Mouse (Mus musculus): ENCODE measurements at regions not wholly inside any gene's neighbourhood (a gene's known extent, or its start where the extent isn't known, plus 50 kb on each side); places are given as distances from the start of the nearest gene placed in this dataset.

- WGBS: 78% methylated on average over 5 of the region's 5 CpGs
These were observed 153.8 kb upstream of the Kcnh8 start for GRCm38 (mm10) chr17:52448701-52449100.

GRCm38 (mm10) chr17:52459303-52459996, 143.1 kb upstream of the Kcnh8 start:
- Histone ChIP-seq H3K4me1 (replicated peaks; ENCODE audit: control insufficient read depth, insufficient read depth, low read length) (peaks cover 16% of the 10 kb centered on the region), H3K36me3 (ENCODE audit: control insufficient read depth, insufficient read depth) (no peaks in the 10 kb centered on the region), H3K4me2 (ENCODE audit: low read length) (peak overlapping the region; percentile 31; the same call in 1 of the 2 replicates), H3K27ac (ENCODE audit: low read length) (no peak overlapping the region; the same call in 1 of the 2 replicates), H3K9me3 (ENCODE audit: control insufficient read depth, low read length) (no peaks in the 10 kb centered on the region), H3K4me3 (replicated peaks; ENCODE audit: low read length) (no peak overlapping the region), H3K9ac (replicated peaks; ENCODE audit: low read depth, low read length) (no peak overlapping the region), H3K27me3 (replicated peaks; ENCODE audit: control insufficient read depth, insufficient read depth, low read length) (no peaks in the 10 kb centered on the region)
- 28% methylated on average over 10 of the region's 10 CpGs for WGBS
- peak; percentile 38 for ATAC-seq

More at GRCm38 (mm10) chr17:52448701-52449100, 153.8 kb upstream of the Kcnh8 start:
- Histone ChIP-seq H3K4me3 (replicated peaks; ENCODE audit: low read length) (no peak overlapping the region), H3K9ac (replicated peaks; ENCODE audit: low read depth, low read length) (no peak overlapping the region), H3K4me1 (replicated peaks; ENCODE audit: control insufficient read depth, insufficient read depth, low read length) (no peaks in the 10 kb centered on the region), H3K9me3 (ENCODE audit: control insufficient read depth, low read length) (no peaks in the 10 kb centered on the region), H3K4me2 (ENCODE audit: low read length) (no peak overlapping the region), H3K27me3 (replicated peaks; ENCODE audit: control insufficient read depth, insufficient read depth, low read length) (no peaks in the 10 kb centered on the region), H3K27ac (ENCODE audit: low read length) (no peak overlapping the region), H3K36me3 (ENCODE audit: control insufficient read depth, insufficient read depth) (no peaks in the 10 kb centered on the region)
- ATAC-seq: no peak

- Histone ChIP-seq H3K27me3 (replicated peaks; ENCODE audit: control insufficient read depth, insufficient read depth, low read length) (no peaks in the 10 kb centered on the region), H3K27ac (ENCODE audit: low read length) (no peak overlapping the region), H3K4me2 (ENCODE audit: low read length) (no peak overlapping the region), H3K36me3 (ENCODE audit: control insufficient read depth, insufficient read depth) (no peaks in the 10 kb centered on the region), H3K9me3 (ENCODE audit: control insufficient read depth, low read length) (no peaks in the 10 kb centered on the region), H3K4me1 (replicated peaks; ENCODE audit: control insufficient read depth, insufficient read depth, low read length) (peaks cover 16% of the 10 kb centered on the region), H3K9ac (replicated peaks; ENCODE audit: low read depth, low read length) (no peak overlapping the region), H3K4me3 (replicated peaks; ENCODE audit: low read length) (no peak overlapping the region)
- ATAC-seq: peak; percentile 32
- WGBS: 15% methylated on average over 5 of the region's 5 CpGs
These were observed 142.5 kb upstream of the Kcnh8 start for GRCm38 (mm10) chr17:52459997-52460387.

- no peak overlapping the region for H3K4me3 ChIP-seq (replicated peaks; ENCODE audit: low read length)
- no peaks in the 10 kb centered on the region for H3K27me3 ChIP-seq (replicated peaks; ENCODE audit: control insufficient read depth, insufficient read depth, low read length)
- H3K4me2 ChIP-seq (ENCODE audit: low read length): peak overlapping the region; percentile 2
- peaks cover 16% of the 10 kb centered on the region for H3K4me1 ChIP-seq (replicated peaks; ENCODE audit: control insufficient read depth, insufficient read depth, low read length)
- H3K9me3 ChIP-seq (ENCODE audit: control insufficient read depth, low read length): no peaks in the 10 kb centered on the region
- WGBS: 29% methylated on average over 11 of the region's 11 CpGs
- peak; percentile 57; the same call in 1 of the 2 replicates for ATAC-seq
- H3K9ac ChIP-seq (replicated peaks; ENCODE audit: low read depth, low read length): 0 out of 2 replicates have a peak overlapping the region, but pooled peaks have one; percentile 26
- H3K27ac ChIP-seq (ENCODE audit: low read length): peak overlapping the region; percentile 53
- H3K36me3 ChIP-seq (ENCODE audit: control insufficient read depth, insufficient read depth): no peaks in the 10 kb centered on the region
These were observed 141.2 kb upstream of the Kcnh8 start for GRCm38 (mm10) chr17:52461264-52461663.

GRCm38 (mm10) chr17:52461709-52462141, 140.8 kb upstream of the Kcnh8 start:
- H3K4me1 ChIP-seq (replicated peaks; ENCODE audit: control insufficient read depth, insufficient read depth, low read length): peaks cover 16% of the 10 kb centered on the region
- H3K9me3 ChIP-seq (ENCODE audit: control insufficient read depth, low read length): no peaks in the 10 kb centered on the region
- H3K36me3 ChIP-seq (ENCODE audit: control insufficient read depth, insufficient read depth): no peaks in the 10 kb centered on the region
- ATAC-seq: peak; percentile 54
- no peaks in the 10 kb centered on the region for H3K27me3 ChIP-seq (replicated peaks; ENCODE audit: control insufficient read depth, insufficient read depth, low read length)
- no peak overlapping the region for H3K4me3 ChIP-seq (replicated peaks; ENCODE audit: low read length)
- H3K9ac ChIP-seq (replicated peaks; ENCODE audit: low read depth, low read length): no peak overlapping the region
- peak overlapping the region; percentile 2; the same call in 1 of the 2 replicates for H3K4me2 ChIP-seq (ENCODE audit: low read length)
- H3K27ac ChIP-seq (ENCODE audit: low read length): no peak overlapping the region
- WGBS: 16% methylated on average over 6 of the region's 6 CpGs

- Histone ChIP-seq H3K36me3 (ENCODE audit: control insufficient read depth, insufficient read depth) (no peaks in the 10 kb centered on the region), H3K27ac (ENCODE audit: low read length) (no peak overlapping the region), H3K4me3 (replicated peaks; ENCODE audit: low read length) (no peak overlapping the region), H3K9ac (replicated peaks; ENCODE audit: low read depth, low read length) (no peak overlapping the region), H3K27me3 (replicated peaks; ENCODE audit: control insufficient read depth, insufficient read depth, low read length) (no peaks in the 10 kb centered on the region), H3K4me1 (replicated peaks; ENCODE audit: control insufficient read depth, insufficient read depth, low read length) (peaks cover 16% of the 10 kb centered on the region), H3K9me3 (ENCODE audit: control insufficient read depth, low read length) (no peaks in the 10 kb centered on the region), H3K4me2 (ENCODE audit: low read length) (no peak overlapping the region)
- WGBS: 76% methylated on average over 9 of the region's 9 CpGs
- ATAC-seq: no peak
These were observed 140.1 kb upstream of the Kcnh8 start for GRCm38 (mm10) chr17:52462361-52462760.

- Histone ChIP-seq H3K36me3 (ENCODE audit: control insufficient read depth, insufficient read depth) (no peaks in the 10 kb centered on the region), H3K4me2 (ENCODE audit: low read length) (no peak overlapping the region), H3K4me3 (replicated peaks; ENCODE audit: low read length) (no peak overlapping the region), H3K9ac (replicated peaks; ENCODE audit: low read depth, low read length) (no peak overlapping the region), H3K9me3 (ENCODE audit: control insufficient read depth, low read length) (no peaks in the 10 kb centered on the region), H3K27me3 (replicated peaks; ENCODE audit: control insufficient read depth, insufficient read depth, low read length) (no peaks in the 10 kb centered on the region), H3K27ac (ENCODE audit: low read length) (no peak overlapping the region), H3K4me1 (replicated peaks; ENCODE audit: control insufficient read depth, insufficient read depth, low read length) (no peaks in the 10 kb centered on the region)
- ATAC-seq: no peak
- 93% methylated on average over 5 of the region's 5 CpGs for WGBS
These were observed 134.0 kb upstream of the Kcnh8 start for GRCm38 (mm10) chr17:52468464-52468863.

GRCm38 (mm10) chr17:52479327-52480086, 123.0 kb upstream of the Kcnh8 start:
- no peak overlapping the region for H3K4me3 ChIP-seq (replicated peaks; ENCODE audit: low read length)
- no peak for ATAC-seq

GRCm38 (mm10) chr17:52480087-52480638, 122.3 kb upstream of the Kcnh8 start:
- Histone ChIP-seq H3K4me1 (replicated peaks; ENCODE audit: control insufficient read depth, insufficient read depth, low read length) (no peaks in the 10 kb centered on the region), H3K4me2 (ENCODE audit: low read length) (no peak overlapping the region), H3K27me3 (replicated peaks; ENCODE audit: control insufficient read depth, insufficient read depth, low read length) (no peaks in the 10 kb centered on the region), H3K27ac (ENCODE audit: low read length) (no peak overlapping the region), H3K36me3 (ENCODE audit: control insufficient read depth, insufficient read depth) (no peaks in the 10 kb centered on the region), H3K4me3 (replicated peaks; ENCODE audit: low read length) (no peak overlapping the region), H3K9ac (replicated peaks; ENCODE audit: low read depth, low read length) (no peak overlapping the region), H3K9me3 (ENCODE audit: control insufficient read depth, low read length) (no peaks in the 10 kb centered on the region)
- ATAC-seq: no peak
- 38% methylated on average over 5 of the region's 5 CpGs for WGBS

More at GRCm38 (mm10) chr17:52479327-52480086, 123.0 kb upstream of the Kcnh8 start:
- H3K4me1 ChIP-seq (replicated peaks; ENCODE audit: control insufficient read depth, insufficient read depth, low read length): no peaks in the 10 kb centered on the region
- no peak overlapping the region for H3K4me2 ChIP-seq (ENCODE audit: low read length)
- H3K9ac ChIP-seq (replicated peaks; ENCODE audit: low read depth, low read length): no peak overlapping the region
- WGBS: 57% methylated on average over 7 of the region's 7 CpGs
- no peaks in the 10 kb centered on the region for H3K9me3 ChIP-seq (ENCODE audit: control insufficient read depth, low read length)
- H3K27me3 ChIP-seq (replicated peaks; ENCODE audit: control insufficient read depth, insufficient read depth, low read length): no peaks in the 10 kb centered on the region
- H3K27ac ChIP-seq (ENCODE audit: low read length): no peak overlapping the region
- H3K36me3 ChIP-seq (ENCODE audit: control insufficient read depth, insufficient read depth): no peaks in the 10 kb centered on the region

All from forebrain, embryonic 16.5 days (tissue).